Mouse (Mus musculus) pancreas, adult 10 weeks (tissue): ENCODE data around the gene Iqgap2. TPM values are rescaled to one million over a fixed set of nuclear protein-coding genes. Genes with fewer than 3 reads are reported as not detected.

Experiments
- polyA plus RNA-seq: library from polyadenylated mRNA; stranded (reverse); fragments of 350-450 nt; fragmentation: Illumina TruSeq; extraction: RNeasy Lipid Tissue Mini Kit (QIAGEN cat#74804); gene quantifications from one replicate; pipeline ENCODE4 v1.2.3, GENCODE M21; 2015; ENCODE audit warnings: low read depth, low replicate concordance; ENCODE audit not compliant: insufficient read depth

Gene Iqgap2
- polyA plus RNA-seq: 3.7 TPM

DNA sequence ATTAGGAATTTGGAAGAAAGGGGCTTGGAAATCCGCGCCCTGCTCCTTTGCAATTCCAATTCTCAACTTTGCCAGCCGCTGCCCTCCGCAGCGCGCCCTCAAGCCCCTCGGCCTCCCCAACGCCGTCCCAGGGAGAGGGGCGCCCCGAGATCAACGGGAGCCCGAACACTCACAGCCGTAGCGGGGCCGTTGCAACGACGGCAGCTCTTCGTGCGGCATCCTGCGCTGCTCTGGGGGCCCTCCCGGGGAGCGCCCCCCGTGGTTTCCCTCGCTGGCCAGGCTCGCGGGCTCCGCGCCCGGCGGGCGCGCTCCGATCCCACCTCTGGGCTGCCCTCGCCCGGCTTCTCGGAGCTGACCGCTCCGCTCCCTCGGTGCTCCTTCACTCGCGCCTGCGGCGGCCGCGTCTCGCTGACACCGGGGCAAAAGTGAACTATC, at the start of gene Iqgap2:
Gene Iqgap2 (minus strand): TSS at position 432 of the 435 bp plus-strand sequence.

DNA sequence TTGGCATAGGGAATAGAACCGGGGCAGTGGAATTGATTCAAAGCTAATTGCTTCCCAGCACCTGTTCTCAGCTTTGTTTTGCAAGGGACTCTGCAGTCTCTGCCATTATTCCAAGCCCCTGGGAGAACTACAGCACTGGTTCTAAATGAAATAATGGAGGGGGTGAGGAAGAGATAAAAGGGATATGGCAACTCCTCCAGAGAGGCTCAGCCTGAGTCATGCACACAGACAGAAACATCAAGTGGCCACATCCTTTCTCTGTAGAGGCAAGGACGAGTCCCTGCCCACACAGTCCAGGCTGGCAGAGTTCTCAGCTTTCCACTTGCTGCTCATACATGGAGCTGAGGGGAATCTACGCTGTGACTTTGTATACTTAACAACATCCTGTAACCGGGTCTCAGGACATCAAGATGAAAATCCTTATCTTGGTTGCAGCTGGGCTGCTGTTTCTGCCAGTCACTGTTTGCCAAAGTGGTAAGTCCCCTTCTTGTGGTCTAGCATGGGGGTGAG, 195.0 kb downstream of the Iqgap2 start, which contains the start of gene F2rl2:
Gene F2rl2 (plus strand): TSS at position 200 of the 510 bp plus-strand sequence.

DNA sequence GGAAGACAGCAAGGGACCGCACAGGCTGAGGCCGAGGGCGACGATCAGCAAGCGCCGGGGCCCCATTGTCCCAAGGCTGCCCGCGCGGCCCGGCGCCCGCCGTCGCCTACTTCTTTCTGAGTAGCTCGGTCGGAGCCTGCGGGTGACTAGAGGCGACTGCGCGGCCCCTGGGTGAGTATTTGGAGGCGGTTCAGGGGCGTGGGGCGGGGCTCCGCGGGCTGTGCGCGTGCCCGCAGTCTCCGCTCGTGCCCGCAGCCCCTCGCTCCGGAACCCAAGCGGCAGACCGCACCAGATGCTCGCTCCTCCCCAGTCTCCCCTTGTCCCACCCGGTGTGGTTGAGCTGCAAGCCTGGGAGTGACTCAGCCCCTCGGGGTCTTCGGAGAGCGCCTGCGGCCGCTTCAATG, 273.4 kb downstream of the Iqgap2 start, which contains the start of gene F2r:
Gene F2r (minus strand): TSS at position 179 of the 404 bp plus-strand sequence.

Other genes starting within 250 kb of the Iqgap2 start
- gene F2rl2, start 195.1 kb downstream of the Iqgap2 start, polyA plus RNA-seq: not detected
- gene Gm20075, start 189.5 kb upstream of the Iqgap2 start, polyA plus RNA-seq: 1.1 TPM
- gene Gm17190, start 190.1 kb upstream of the Iqgap2 start, polyA plus RNA-seq: not detected
- 0.94 TPM for gene Sv2c, start 240.7 kb upstream of the Iqgap2 start, polyA plus RNA-seq